Mouse (Mus musculus): ENCODE data around the gene Tnfrsf8. TPM values are rescaled to one million over a fixed set of nuclear protein-coding genes. Genes with fewer than 3 reads are reported as not detected.

Gene Tnfrsf8
- total and polyA plus RNA-seq, 3 experiments, result 12.7 to 31.0 (median 24.7) TPM

DNA sequence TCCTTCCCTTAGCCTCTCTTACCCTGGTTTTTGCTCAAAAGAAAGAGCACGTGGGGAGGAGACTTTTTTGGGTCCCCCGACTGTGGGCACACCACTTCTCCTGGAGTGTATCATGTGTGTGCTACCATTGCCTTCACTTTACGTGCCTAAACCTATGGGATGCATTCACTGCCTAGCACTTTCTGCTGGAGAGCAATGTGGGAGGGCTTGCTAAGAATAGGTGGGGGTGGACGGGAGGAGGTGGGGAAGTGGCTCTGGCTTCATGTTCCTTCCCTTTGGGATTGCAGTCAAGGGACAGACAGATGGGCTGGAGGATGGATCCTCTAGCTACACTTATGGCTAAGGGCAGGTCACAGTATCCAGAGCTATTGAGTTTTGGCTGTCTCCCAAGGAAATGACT is 5.7 kb upstream of the Tnfrsf8 start:
- dilution Hi-C loops (cut with MboI; ENCODE audit: extremely low pct_ligation_motif_present, extremely low pct_unique_long_range_greater_than_20kb, low sequenced_read_pairs), result no loop called here
- H3K9ac ChIP-seq (ENCODE audit: insufficient read depth, low read depth), result no peak overlapping the region
- peaks cover 39 to 91% of the 10 kb centered on the region in 2 experiments for H3K4me1 ChIP-seq (ENCODE audit: control insufficient read depth in 1 of 2, insufficient read depth in 2 of 2)
- H3K79me2 ChIP-seq (replicated peaks; ENCODE audit: control insufficient read depth, extremely low read depth, insufficient read depth, poor library complexity, severe bottlenecking), result no peaks in the 10 kb centered on the region
- TF ChIP-seq EP300 (IDR thresholded peaks at IDR 0.05; ENCODE audit: low read length) (no peak), NELFE (IDR thresholded peaks at IDR 0.05; ENCODE audit: low read depth, low read length) (no peak), ZNF384 (IDR thresholded peaks at IDR 0.05; ENCODE audit: low read depth, low read length) (no peak), IRF4 (IDR thresholded peaks at IDR 0.05; ENCODE audit: low read depth, low read length) (no peak), CTCF (conservative IDR thresholded peaks at IDR 0.05 in 1 of 2, IDR thresholded peaks at IDR 0.05 in 1 of 2; ENCODE audit: low read depth in 2 of 2, low read length in 2 of 2) (no peak), HCFC1 (IDR thresholded peaks at IDR 0.05; ENCODE audit: low read depth, low read length) (no peak)
- H3K9me3 ChIP-seq (replicated peaks; ENCODE audit: low read length), result no peaks in the 10 kb centered on the region
- DNase-seq (ENCODE audit: extremely low read depth), result no peak
- H3K36me3 ChIP-seq (replicated peaks in 1 of 2; ENCODE audit: control insufficient read depth in 1 of 2, insufficient read depth in 1 of 2, low read length in 1 of 2), result no peaks in the 10 kb centered on the region
- no peak overlapping the region for H3K27ac ChIP-seq (ENCODE audit: insufficient read depth, low read depth)
- no peak overlapping the region for H3K4me3 ChIP-seq (replicated peaks in 1 of 3; ENCODE audit: low read depth in 2 of 3, low read length in 2 of 3, poor library complexity in 1 of 3)
- H3K4me2 ChIP-seq (ENCODE audit: insufficient read depth, low read depth, poor library complexity, severe bottlenecking), result no peak overlapping the region
- in situ Hi-C loops (cut with MboI; ENCODE audit: low pct_ligation_motif_present, low pct_unique_long_range_greater_than_20kb, low sequenced_read_pairs), result no loop called here
- H3K27me3 ChIP-seq (replicated peaks), result no peaks in the 10 kb centered on the region

DNA sequence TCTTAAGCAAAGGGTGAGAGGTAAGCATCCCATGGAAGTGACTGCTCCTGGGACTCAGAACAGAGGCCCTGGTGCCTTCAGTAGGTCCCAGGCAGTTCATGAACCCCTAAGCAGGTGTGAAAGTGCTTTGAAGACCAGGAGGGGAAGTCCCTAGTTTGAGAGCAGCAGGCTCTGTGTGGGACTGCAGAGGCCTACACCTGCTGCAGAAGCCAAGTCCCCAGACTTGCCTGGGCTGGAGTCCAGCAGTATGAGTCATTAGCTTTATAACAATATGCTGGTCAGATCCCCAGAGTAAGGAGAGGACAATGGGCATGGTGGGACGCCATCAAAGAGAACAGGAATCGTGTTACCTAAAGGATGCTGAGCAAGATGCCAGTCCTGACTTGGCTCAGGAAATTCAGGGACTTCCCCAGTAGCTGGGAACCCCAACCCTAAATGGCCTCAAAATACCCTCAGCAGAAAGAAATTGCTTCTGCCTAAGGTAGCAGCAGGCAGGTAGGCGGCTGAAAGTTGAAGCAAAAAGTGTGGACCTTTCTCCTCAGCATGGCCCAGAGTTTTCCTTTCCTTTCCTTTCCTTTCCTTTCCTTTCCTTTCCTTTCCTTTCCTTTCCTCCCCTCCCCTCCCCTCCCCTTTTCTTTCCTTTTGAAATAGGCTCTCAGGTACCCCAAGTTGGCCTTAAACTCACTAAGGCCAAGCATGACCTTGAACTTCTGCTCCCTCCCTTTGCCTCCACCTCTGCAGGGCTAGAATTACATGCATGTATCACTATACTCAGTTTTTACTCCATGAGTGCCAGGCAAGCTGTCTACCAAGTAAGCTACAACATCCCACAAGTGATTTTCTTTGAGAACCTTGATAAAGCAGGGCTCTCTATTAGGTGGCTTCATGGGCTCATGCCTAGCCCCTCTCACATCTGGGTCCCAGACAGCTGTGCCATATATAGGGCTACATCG is 4.6 kb upstream of the Tnfrsf8 start:
- H3K27ac ChIP-seq (ENCODE audit: insufficient read depth, low read depth), result peak overlapping the region; percentile 14; the same call in 1 of the 2 replicates
- in situ Hi-C loops (cut with MboI; ENCODE audit: low pct_ligation_motif_present, low pct_unique_long_range_greater_than_20kb, low sequenced_read_pairs), result no loop called here
- no peak overlapping the region for H3K9ac ChIP-seq (ENCODE audit: insufficient read depth, low read depth)
- no peak overlapping the region for H3K4me2 ChIP-seq (ENCODE audit: insufficient read depth, low read depth, poor library complexity, severe bottlenecking)
- no peaks in the 10 kb centered on the region for H3K79me2 ChIP-seq (replicated peaks; ENCODE audit: control insufficient read depth, extremely low read depth, insufficient read depth, poor library complexity, severe bottlenecking)
- no peaks in the 10 kb centered on the region for H3K9me3 ChIP-seq (replicated peaks; ENCODE audit: low read length)
- no peak overlapping the region for H3K4me3 ChIP-seq (replicated peaks in 1 of 3; ENCODE audit: low read depth in 2 of 3, low read length in 2 of 3, poor library complexity in 1 of 3)
- dilution Hi-C loops (cut with MboI; ENCODE audit: extremely low pct_ligation_motif_present, extremely low pct_unique_long_range_greater_than_20kb, low sequenced_read_pairs), result no loop called here
- peaks cover 45 to 96% of the 10 kb centered on the region in 2 experiments for H3K4me1 ChIP-seq (ENCODE audit: control insufficient read depth in 1 of 2, insufficient read depth in 2 of 2)
- H3K27me3 ChIP-seq (replicated peaks), result no peaks in the 10 kb centered on the region
- DNase-seq (ENCODE audit: extremely low read depth), result peak; percentile 77
- no peaks in the 10 kb centered on the region for H3K36me3 ChIP-seq (replicated peaks in 1 of 2; ENCODE audit: control insufficient read depth in 1 of 2, insufficient read depth in 1 of 2, low read length in 1 of 2)
- no peak for TF ChIP-seq SMC3 (IDR thresholded peaks at IDR 0.05; ENCODE audit: low read depth, low read length)
- no peak for TF ChIP-seq HCFC1 (IDR thresholded peaks at IDR 0.05; ENCODE audit: low read depth, low read length)
- TF ChIP-seq ZKSCAN1 (IDR thresholded peaks at IDR 0.05; ENCODE audit: borderline replicate concordance, low read depth, low read length), result no peak
- no peak for TF ChIP-seq MAFK (IDR thresholded peaks at IDR 0.05; ENCODE audit: insufficient replicate concordance, low read length)
- TF ChIP-seq NELFE (IDR thresholded peaks at IDR 0.05; ENCODE audit: low read depth, low read length), result no peak
- TF ChIP-seq RAD21 (IDR thresholded peaks at IDR 0.05; ENCODE audit: low read depth, low read length), result peak; percentile 5
- TF ChIP-seq TCF12 (IDR thresholded peaks at IDR 0.05; ENCODE audit: low read depth, low read length), result peak; percentile 96
- TF ChIP-seq UBTF (IDR thresholded peaks at IDR 0.05; ENCODE audit: low read depth, low read length), result no peak
- TF ChIP-seq POLR2A (IDR thresholded peaks at IDR 0.05; ENCODE audit: low read depth, low read length), result no peak
- TF ChIP-seq IRF4 (IDR thresholded peaks at IDR 0.05; ENCODE audit: low read depth, low read length), result peak; percentile 73
- 0 out of 2 replicates have a peak, but pooled peaks have one; percentile 43 for TF ChIP-seq RCOR1 (conservative IDR thresholded peaks at IDR 0.05; ENCODE audit: low read depth, low read length)
- TF ChIP-seq MXI1 (IDR thresholded peaks at IDR 0.05; ENCODE audit: low read depth, low read length), result peak; percentile 18; the same call in 1 of the 2 replicates
- TF ChIP-seq USF2 (conservative IDR thresholded peaks at IDR 0.05; ENCODE audit: low read depth, low read length), result no peak
- 0 out of 2 replicates have a peak, but pooled peaks have one; percentile 23 for TF ChIP-seq TBP (conservative IDR thresholded peaks at IDR 0.05; ENCODE audit: low read depth, low read length)
- TF ChIP-seq POLR2AphosphoS2 (IDR thresholded peaks at IDR 0.05; ENCODE audit: low read depth, low read length), result no peak
- TF ChIP-seq BHLHE40 (IDR thresholded peaks at IDR 0.05; ENCODE audit: low read depth, low read length), result peak; percentile 80
- no peak for TF ChIP-seq ZNF384 (IDR thresholded peaks at IDR 0.05; ENCODE audit: low read depth, low read length)
- TF ChIP-seq GABPA (IDR thresholded peaks at IDR 0.05; ENCODE audit: insufficient replicate concordance, low read depth, low read length), result no peak
- no peak for TF ChIP-seq NRF1 (IDR thresholded peaks at IDR 0.05; ENCODE audit: low read depth, low read length)
- TF ChIP-seq ETS1 (conservative IDR thresholded peaks at IDR 0.05; ENCODE audit: low read depth, low read length), result peak; percentile 86
- TF ChIP-seq MYC (IDR thresholded peaks at IDR 0.05; ENCODE audit: low read depth, low read length), result no peak
- TF ChIP-seq EP300 (IDR thresholded peaks at IDR 0.05; ENCODE audit: low read length), result peak; percentile 91
- no peak for TF ChIP-seq ELF1 (IDR thresholded peaks at IDR 0.05; ENCODE audit: low read depth, low read length)
- no peak for TF ChIP-seq ZC3H11A (IDR thresholded peaks at IDR 0.05; ENCODE audit: low read depth, low read length)
- no peak for TF ChIP-seq CHD1 (IDR thresholded peaks at IDR 0.05; ENCODE audit: low read depth, low read length)
- peak; percentile 33; the same call in 1 of the 2 replicates for TF ChIP-seq CHD2 (IDR thresholded peaks at IDR 0.05; ENCODE audit: low read length)
- TF ChIP-seq MEF2A (IDR thresholded peaks at IDR 0.05; ENCODE audit: borderline replicate concordance, low read depth, low read length), result peak; percentile 58; the same call in 1 of the 2 replicates
- TF ChIP-seq SIN3A (IDR thresholded peaks at IDR 0.05; ENCODE audit: low read length), result peak; percentile 30; the same call in 1 of the 2 replicates
- 0 out of 2 replicates have a peak, but pooled peaks have one; percentile 46 for TF ChIP-seq JUND (conservative IDR thresholded peaks at IDR 0.05; ENCODE audit: low read depth, low read length)
